Mouse (Mus musculus): ENCODE measurements around the gene Ppp2r2c. TPM values are rescaled to one million over a fixed set of nuclear protein-coding genes. Genes with fewer than 3 reads are reported as not detected.

Ppp2r2c gene
- polyA plus RNA-seq, 1 experiment from 2014 or later: 72.5 TPM

- H3K9ac ChIP-seq: no peak overlapping the region
- no peak overlapping the region for H3K4me2 ChIP-seq
- 72% methylated on average over 1 of the region's 1 CpGs for WGBS
- H3K4me1 ChIP-seq (replicated peaks): 0 out of 2 replicates have a peak, but pooled peaks cover 6% of the 10 kb centered on the region
- no peak for ATAC-seq (ENCODE audit: low FRiP score, low read depth)
- no peak overlapping the region for H3K27ac ChIP-seq (replicated peaks)
- no peaks in the 10 kb centered on the region for H3K36me3 ChIP-seq
- no peaks in the 10 kb centered on the region for H3K9me3 ChIP-seq
- no peak overlapping the region for H3K4me3 ChIP-seq
- H3K27me3 ChIP-seq: no peaks in the 10 kb centered on the region
These were observed 26.6 kb upstream of the Ppp2r2c start for GRCm38 (mm10) chr5:36841701-36842100.

GRCm38 (mm10) chr5:36844490-36844889, 23.8 kb upstream of the Ppp2r2c start:
- Histone ChIP-seq H3K36me3 (no peaks in the 10 kb centered on the region), H3K27ac (replicated peaks) (no peak overlapping the region), H3K27me3 (no peaks in the 10 kb centered on the region), H3K9ac (no peak overlapping the region), H3K9me3 (no peaks in the 10 kb centered on the region), H3K4me3 (no peak overlapping the region), H3K4me2 (no peak overlapping the region), H3K4me1 (replicated peaks) (0 out of 2 replicates have a peak, but pooled peaks cover 6% of the 10 kb centered on the region)
- 43% methylated on average over 10 of the region's 10 CpGs for WGBS
- peak; percentile 46 for ATAC-seq (ENCODE audit: low FRiP score, low read depth)

DNA sequence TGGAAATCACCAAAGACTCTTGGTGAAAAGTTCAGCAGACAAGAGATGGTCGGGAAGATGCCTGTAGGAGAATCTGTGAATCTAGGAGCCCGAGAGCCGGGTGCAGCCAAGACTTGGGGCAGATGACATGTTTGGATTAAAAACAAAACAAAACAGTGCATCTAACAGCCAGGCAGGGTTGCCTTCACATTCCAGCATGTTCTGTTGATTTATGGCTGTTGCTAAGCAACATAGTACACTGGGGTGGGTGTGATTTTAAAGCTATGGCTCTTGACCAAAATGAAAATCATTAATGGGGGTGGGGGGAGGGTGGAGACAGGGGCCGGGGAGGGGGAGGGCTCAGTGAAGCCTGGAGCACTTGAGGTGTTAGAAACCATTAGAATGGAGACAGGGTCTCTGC, 16.7 kb upstream of the Ppp2r2c start:
- Histone ChIP-seq H3K27me3 (no peaks in the 10 kb centered on the region), H3K4me1 (replicated peaks) (no peaks in the 10 kb centered on the region), H3K9me3 (no peaks in the 10 kb centered on the region), H3K27ac (replicated peaks) (no peak overlapping the region), H3K4me2 (no peak overlapping the region), H3K36me3 (no peaks in the 10 kb centered on the region), H3K4me3 (no peak overlapping the region), H3K9ac (no peak overlapping the region)
- ATAC-seq (ENCODE audit: low FRiP score, low read depth): no peak
- WGBS: 36% methylated on average over 4 of the region's 4 CpGs

DNA sequence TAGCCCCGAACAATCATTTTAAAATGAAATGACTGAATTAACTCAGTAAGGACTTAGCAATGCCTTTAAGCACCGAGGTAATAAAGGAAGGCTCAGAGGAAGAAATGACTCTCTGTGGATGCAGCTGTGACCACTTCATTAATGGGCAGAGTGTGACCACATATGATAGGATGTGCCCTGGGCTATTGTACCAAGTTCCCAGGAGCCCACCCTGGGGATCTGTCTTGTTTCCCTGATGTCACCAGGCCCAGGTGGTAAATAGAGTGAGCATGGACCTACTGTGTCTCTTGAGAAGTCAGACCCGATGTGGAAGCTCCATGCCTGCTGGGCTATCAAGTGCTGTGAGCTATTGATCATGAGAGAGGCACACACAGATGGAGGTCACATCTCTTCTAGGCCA, 13.1 kb upstream of the Ppp2r2c start:
- 39% methylated on average over 3 of the region's 3 CpGs for WGBS
- no peak overlapping the region for H3K4me3 ChIP-seq
- H3K27ac ChIP-seq (replicated peaks): no peak overlapping the region
- H3K9me3 ChIP-seq: no peaks in the 10 kb centered on the region
- H3K4me2 ChIP-seq: no peak overlapping the region
- H3K27me3 ChIP-seq: no peaks in the 10 kb centered on the region
- H3K9ac ChIP-seq: no peak overlapping the region
- no peak for ATAC-seq (ENCODE audit: low FRiP score, low read depth)
- no peaks in the 10 kb centered on the region for H3K4me1 ChIP-seq (replicated peaks)
- no peaks in the 10 kb centered on the region for H3K36me3 ChIP-seq

- no peak overlapping the region for H3K27ac ChIP-seq (replicated peaks)
- H3K9me3 ChIP-seq: no peaks in the 10 kb centered on the region
- H3K4me1 ChIP-seq (replicated peaks): no peaks in the 10 kb centered on the region
- H3K4me3 ChIP-seq: no peak overlapping the region
- H3K4me2 ChIP-seq: no peak overlapping the region
- WGBS: 89% methylated on average over 7 of the region's 7 CpGs
- no peaks in the 10 kb centered on the region for H3K36me3 ChIP-seq
- no peak for ATAC-seq (ENCODE audit: low FRiP score, low read depth)
- no peak overlapping the region for H3K9ac ChIP-seq
- no peaks in the 10 kb centered on the region for H3K27me3 ChIP-seq
These were observed 11.8 kb upstream of the Ppp2r2c start for GRCm38 (mm10) chr5:36856529-36856928.

DNA sequence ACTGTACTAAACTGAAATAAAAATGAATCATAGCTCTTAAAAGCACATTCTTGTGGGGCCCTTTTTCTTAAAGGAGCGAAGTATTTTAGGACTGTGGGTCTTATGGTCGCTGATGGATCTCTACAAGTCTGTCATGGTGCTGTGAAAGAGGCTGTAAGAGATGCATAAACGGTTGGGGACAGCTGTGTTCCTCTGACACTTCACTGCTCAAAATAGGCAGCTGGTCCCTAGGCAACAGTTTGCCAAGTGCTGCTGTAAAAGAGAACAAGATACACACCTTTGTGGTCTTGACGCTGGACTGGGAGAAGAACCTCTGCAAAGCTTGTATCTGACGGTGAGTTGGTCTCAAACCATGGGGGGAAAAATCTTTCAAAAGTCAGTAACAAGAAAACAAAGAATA, 10.8 kb upstream of the Ppp2r2c start:
- ATAC-seq (ENCODE audit: low FRiP score, low read depth): no peak
- Histone ChIP-seq H3K9ac (no peak overlapping the region), H3K4me2 (no peak overlapping the region), H3K27ac (replicated peaks) (no peak overlapping the region), H3K27me3 (no peaks in the 10 kb centered on the region), H3K4me3 (no peak overlapping the region), H3K36me3 (no peaks in the 10 kb centered on the region), H3K9me3 (no peaks in the 10 kb centered on the region), H3K4me1 (replicated peaks) (no peaks in the 10 kb centered on the region)
- 67% methylated on average over 5 of the region's 5 CpGs for WGBS

- no peak for ATAC-seq (ENCODE audit: low FRiP score, low read depth)
- no peak overlapping the region for H3K27ac ChIP-seq (replicated peaks)
- no peaks in the 10 kb centered on the region for H3K36me3 ChIP-seq
- no peaks in the 10 kb centered on the region for H3K9me3 ChIP-seq
- H3K4me2 ChIP-seq: no peak overlapping the region
- H3K9ac ChIP-seq: no peak overlapping the region
- H3K4me1 ChIP-seq (replicated peaks): no peaks in the 10 kb centered on the region
- H3K27me3 ChIP-seq: peaks cover 7% of the 10 kb centered on the region
- H3K4me3 ChIP-seq: no peak overlapping the region
- 93% methylated on average over 2 of the region's 2 CpGs for WGBS
These were observed 7.2 kb upstream of the Ppp2r2c start for GRCm38 (mm10) chr5:36861084-36861483.

DNA sequence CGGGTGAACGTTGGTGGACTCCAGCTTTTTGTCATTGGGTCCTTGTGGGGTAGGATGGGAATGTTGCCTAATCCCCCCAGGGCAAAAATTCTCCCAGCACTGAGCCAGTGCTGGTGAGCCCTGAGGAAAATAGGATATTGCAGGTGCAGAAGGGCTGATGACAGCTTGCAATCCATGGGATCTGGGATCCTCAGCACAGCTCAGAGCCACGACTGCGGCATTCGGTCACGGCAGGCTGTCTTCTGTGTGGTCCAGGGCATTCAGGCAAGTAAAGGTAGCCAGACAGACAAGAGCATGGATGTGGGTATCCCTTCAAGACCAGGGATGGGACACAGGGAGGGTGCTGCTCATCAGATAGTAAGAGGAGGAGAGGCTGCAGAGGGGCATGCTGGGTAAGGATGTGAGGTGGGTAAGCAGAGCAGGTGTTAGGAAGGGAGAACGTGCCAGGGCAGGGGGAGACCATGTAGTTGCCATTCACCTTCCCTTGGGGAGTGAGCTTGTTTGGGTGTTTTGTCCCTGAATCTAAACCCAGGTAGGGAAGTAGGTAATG, 1.5 kb upstream of the Ppp2r2c start:
- 64% methylated on average over 7 of the region's 7 CpGs for WGBS
- Histone ChIP-seq H3K27me3 (peaks cover 28% of the 10 kb centered on the region), H3K4me2 (peak overlapping the region; percentile 72), H3K4me1 (replicated peaks) (peaks cover 24% of the 10 kb centered on the region), H3K9ac (no peak overlapping the region), H3K9me3 (no peaks in the 10 kb centered on the region), H3K4me3 (peak overlapping the region; percentile 67; the same call in 1 of the 2 replicates), H3K36me3 (no peaks in the 10 kb centered on the region), H3K27ac (replicated peaks) (no peak overlapping the region)
- no peak for ATAC-seq (ENCODE audit: low FRiP score, low read depth)

DNA sequence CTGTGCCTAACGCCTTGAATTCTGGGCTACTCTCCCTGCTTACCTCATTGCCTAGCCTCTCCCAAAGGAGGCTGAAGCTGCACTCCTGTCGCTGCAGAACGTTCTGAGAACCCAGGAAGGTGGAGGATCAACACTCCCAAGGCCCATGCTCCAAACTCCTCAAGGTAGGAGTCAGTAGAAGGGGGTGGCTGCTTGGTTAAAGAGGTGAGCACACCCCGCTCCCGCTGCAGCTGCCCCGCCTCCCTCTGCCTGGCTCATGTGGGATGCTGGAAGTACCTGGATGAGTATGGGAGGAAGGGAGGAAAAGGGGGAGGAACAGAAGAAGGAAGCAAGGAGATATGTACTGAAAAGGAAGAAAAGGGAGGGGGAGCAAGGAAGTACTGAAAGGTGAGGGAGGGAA, 752 bp upstream of the Ppp2r2c start:
- Histone ChIP-seq H3K4me3 (peak overlapping the region; percentile 67), H3K4me2 (peak overlapping the region; percentile 72), H3K4me1 (replicated peaks) (peaks cover 24% of the 10 kb centered on the region), H3K9me3 (no peaks in the 10 kb centered on the region), H3K27me3 (peaks cover 28% of the 10 kb centered on the region), H3K9ac (peak overlapping the region; percentile 86), H3K27ac (replicated peaks) (peak overlapping the region; percentile 85; the same call in 1 of the 2 replicates), H3K36me3 (no peaks in the 10 kb centered on the region)
- no peak for ATAC-seq (ENCODE audit: low FRiP score, low read depth)
- 8% methylated on average over 6 of the region's 6 CpGs for WGBS

GRCm38 (mm10) chr5:36869186-36869577, 869 bp downstream of the Ppp2r2c start:
- H3K9me3 ChIP-seq: no peaks in the 10 kb centered on the region
- H3K4me1 ChIP-seq (replicated peaks): peaks cover 24% of the 10 kb centered on the region
- peaks cover 28% of the 10 kb centered on the region for H3K27me3 ChIP-seq
- peak overlapping the region; percentile 72 for H3K4me2 ChIP-seq
- peak overlapping the region; percentile 67 for H3K4me3 ChIP-seq
- H3K36me3 ChIP-seq: no peaks in the 10 kb centered on the region
- WGBS: 3% methylated on average over 7 of the region's 7 CpGs
- H3K9ac ChIP-seq: peak overlapping the region; percentile 86
- H3K27ac ChIP-seq (replicated peaks): peak overlapping the region; percentile 85
- peak; percentile 27 for ATAC-seq (ENCODE audit: low FRiP score, low read depth)

DNA sequence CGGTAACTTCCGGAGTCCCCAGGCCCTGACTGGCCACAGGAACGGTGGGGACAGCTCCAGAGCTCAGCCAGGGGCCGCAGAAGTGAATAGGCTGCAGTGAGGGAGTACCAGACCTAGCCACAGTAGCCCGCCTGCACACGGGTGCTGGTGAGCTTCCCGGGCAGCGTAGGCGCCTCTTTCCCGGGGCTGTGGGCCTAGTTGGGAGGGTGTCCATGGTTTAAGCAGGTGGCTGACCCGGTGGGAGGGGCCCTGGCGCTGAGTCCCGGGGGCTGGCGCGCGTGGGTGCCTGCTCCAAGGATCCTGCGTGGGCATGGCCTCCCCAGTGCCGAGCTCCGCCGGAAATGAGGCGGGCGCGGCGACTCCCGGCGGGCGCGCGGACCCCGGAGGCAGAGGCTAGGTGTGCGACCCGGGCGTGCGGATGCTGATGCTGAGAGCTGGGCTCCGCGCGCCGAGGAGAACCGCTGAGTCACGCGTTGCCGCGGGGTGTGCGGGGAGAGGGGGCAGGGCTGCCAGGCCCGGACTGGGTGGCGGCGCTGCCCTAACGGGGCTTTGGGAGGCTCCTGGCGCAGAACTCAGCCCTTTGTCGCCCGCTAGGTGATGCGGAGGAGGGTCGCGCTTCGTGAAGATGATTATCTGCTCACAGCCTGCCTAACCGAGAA, 1.4 kb downstream of the Ppp2r2c start:
- WGBS: under 1% methylated on average over 56 of the region's 56 CpGs
- peaks cover 28% of the 10 kb centered on the region for H3K27me3 ChIP-seq
- ATAC-seq (ENCODE audit: low FRiP score, low read depth): peak; percentile 47
- H3K36me3 ChIP-seq: no peaks in the 10 kb centered on the region
- peak overlapping the region; percentile 86 for H3K9ac ChIP-seq
- H3K9me3 ChIP-seq: no peaks in the 10 kb centered on the region
- peaks cover 24% of the 10 kb centered on the region for H3K4me1 ChIP-seq (replicated peaks)
- peak overlapping the region; percentile 72 for H3K4me2 ChIP-seq
- H3K4me3 ChIP-seq: peak overlapping the region; percentile 67
- H3K27ac ChIP-seq (replicated peaks): peak overlapping the region; percentile 85

- Histone ChIP-seq H3K36me3 (no peaks in the 10 kb centered on the region), H3K4me2 (peak overlapping the region; percentile 72), H3K27me3 (peaks cover 22% of the 10 kb centered on the region), H3K4me1 (replicated peaks) (peaks cover 24% of the 10 kb centered on the region), H3K27ac (replicated peaks) (no peak overlapping the region), H3K9ac (no peak overlapping the region), H3K4me3 (no peak overlapping the region; the same call in 1 of the 2 replicates), H3K9me3 (no peaks in the 10 kb centered on the region)
- WGBS: 90% methylated on average over 6 of the region's 6 CpGs
- ATAC-seq (ENCODE audit: low FRiP score, low read depth): no peak
These were observed 2.6 kb downstream of the Ppp2r2c start for GRCm38 (mm10) chr5:36870916-36871315.
